Mouse (Mus musculus) gastrocnemius, adult 8-10 months (tissue): Measurements from ENCODE around the gene Nmrk2. TPM values are rescaled to one million over a fixed set of nuclear protein-coding genes. Genes with fewer than 3 reads are reported as not detected.
A peak's percentile ranks its signal among the peaks of the same experiment; 100 is the strongest.
"Not testable (repeated sequence)": the region's sequence is repeated elsewhere in the genome, so short reads cannot be mapped to it uniquely, and the experiment has no call there.

ENCODE experiments used
- DNase-seq, 2 experiments: peaks; one replicate each; pipeline ENCODE4 v3.0.0; 2022; ENCODE audit warnings: low spot score in 2 of 2
- total RNA-seq, 4 experiments: library from RNA; stranded (reverse); gene quantifications; 2 replicates each; pipeline ENCODE4 v1.2.4; 2022

Gene Nmrk2
- total RNA-seq, result 100 to 1,000 TPM in 1 of 4 experiments, 10 to 100 TPM in 3; 15.3 to 106 (median 44.7) TPM

GRCm38 (mm10) chr10:81201807-81202758 is at the start of gene Nmrk2:
Gene Nmrk2, minus strand, starts transcription at chr10:81202051.
- DNase-seq, result peak in 1 of 2 experiments; percentile 78

- DNase-seq, result no peak
These were observed 47.6 kb upstream of the Nmrk2 start for GRCm38 (mm10) chr10:81249442-81249841.

- DNase-seq, result no peak
These were observed 46.0 kb upstream of the Nmrk2 start for GRCm38 (mm10) chr10:81247804-81248203.

- no peak for DNase-seq
These were observed 43.3 kb upstream of the Nmrk2 start for GRCm38 (mm10) chr10:81245166-81245565.

GRCm38 (mm10) chr10:81244595-81244994 is 42.7 kb upstream of the Nmrk2 start:
- peak in 1 of 2 experiments; percentile 49 for DNase-seq

GRCm38 (mm10) chr10:81244146-81244545 is 42.3 kb upstream of the Nmrk2 start:
- no peak for DNase-seq

- no peak for DNase-seq
These were observed 40.2 kb upstream of the Nmrk2 start for GRCm38 (mm10) chr10:81242021-81242420.

GRCm38 (mm10) chr10:81240876-81241275 is 39.0 kb upstream of the Nmrk2 start:
- no peak for DNase-seq

GRCm38 (mm10) chr10:81238618-81239017 is 36.8 kb upstream of the Nmrk2 start:
- no peak for DNase-seq

GRCm38 (mm10) chr10:81236471-81237268 is 34.8 kb upstream of the Nmrk2 start:
- no peak for DNase-seq

GRCm38 (mm10) chr10:81234206-81234605 is 32.4 kb upstream of the Nmrk2 start:
- no peak for DNase-seq

- DNase-seq, result no peak
These were observed 31.4 kb upstream of the Nmrk2 start for GRCm38 (mm10) chr10:81233226-81233585.

GRCm38 (mm10) chr10:81232580-81233225 is 30.9 kb upstream of the Nmrk2 start, which contains the start of gene Zfr2:
Gene Zfr2, plus strand, starts transcription at chr10:81233155.
- peak; percentile 82 to 85 for DNase-seq

- DNase-seq, result no peak
These were observed 29.6 kb upstream of the Nmrk2 start for GRCm38 (mm10) chr10:81231436-81231835.

GRCm38 (mm10) chr10:81230438-81231332 is 28.8 kb upstream of the Nmrk2 start, which contains the start of gene Atcay:
Gene Atcay, minus strand, starts transcription at chr10:81230833.
- DNase-seq, result no peak

- DNase-seq, result no peak
These were observed 28.0 kb upstream of the Nmrk2 start for GRCm38 (mm10) chr10:81229735-81230437.

- DNase-seq, result not testable (repeated sequence)
These were observed 21.9 kb upstream of the Nmrk2 start for GRCm38 (mm10) chr10:81223731-81224130.

GRCm38 (mm10) chr10:81221402-81222015 is 19.7 kb upstream of the Nmrk2 start:
- DNase-seq, result no peak

- DNase-seq, result no peak
These were observed 16.1 kb upstream of the Nmrk2 start for GRCm38 (mm10) chr10:81217964-81218363.
